Mouse (Mus musculus): ENCODE measurements around the gene Rbfox1.

Rbfox1 gene

GRCm38 (mm10) chr16:6349381-6349780 lies 464.2 kb downstream of the Rbfox1 start:
- no peak for DNase-seq (ENCODE audit: low spot score)

- no peak for DNase-seq (ENCODE audit: low spot score)
Measured at GRCm38 (mm10) chr16:6350256-6350655, 465.1 kb downstream of the Rbfox1 start.

GRCm38 (mm10) chr16:6353191-6353590 lies 468.0 kb downstream of the Rbfox1 start:
- DNase-seq (ENCODE audit: low spot score): no peak

- no peak for DNase-seq (ENCODE audit: low spot score)
Measured at GRCm38 (mm10) chr16:6356931-6357330, 471.8 kb downstream of the Rbfox1 start.

- no peak for DNase-seq (ENCODE audit: low spot score)
Measured at GRCm38 (mm10) chr16:6365793-6366192, 480.6 kb downstream of the Rbfox1 start.

- DNase-seq (ENCODE audit: low spot score): no peak
Measured at GRCm38 (mm10) chr16:6366649-6367048, 481.5 kb downstream of the Rbfox1 start.

- DNase-seq (ENCODE audit: low spot score): no peak
Measured at GRCm38 (mm10) chr16:6380924-6381323, 495.8 kb downstream of the Rbfox1 start.

GRCm38 (mm10) chr16:6381572-6381971 lies 496.4 kb downstream of the Rbfox1 start:
- DNase-seq (ENCODE audit: low spot score): no peak

- no peak for DNase-seq (ENCODE audit: low spot score)
Measured at GRCm38 (mm10) chr16:6382712-6383111, 497.6 kb downstream of the Rbfox1 start.

GRCm38 (mm10) chr16:6390278-6390930 lies 505.2 kb downstream of the Rbfox1 start:
- no peak for DNase-seq (ENCODE audit: low spot score)

GRCm38 (mm10) chr16:6396676-6397409 lies 511.7 kb downstream of the Rbfox1 start:
- no peak for DNase-seq (ENCODE audit: low spot score)

GRCm38 (mm10) chr16:6397635-6398034 lies 512.5 kb downstream of the Rbfox1 start:
- DNase-seq (ENCODE audit: low spot score): no peak

GRCm38 (mm10) chr16:6402816-6403215 lies 517.7 kb downstream of the Rbfox1 start:
- no peak for DNase-seq (ENCODE audit: low spot score)

- DNase-seq (ENCODE audit: low spot score): no peak
Measured at GRCm38 (mm10) chr16:6414846-6415245, 529.7 kb downstream of the Rbfox1 start.

GRCm38 (mm10) chr16:6421623-6422145 lies 536.5 kb downstream of the Rbfox1 start:
- no peak for DNase-seq (ENCODE audit: low spot score)

GRCm38 (mm10) chr16:6423878-6424409 lies 538.8 kb downstream of the Rbfox1 start:
- DNase-seq (ENCODE audit: low spot score): no peak

GRCm38 (mm10) chr16:6424738-6425137 lies 539.6 kb downstream of the Rbfox1 start:
- no peak for DNase-seq (ENCODE audit: low spot score)

GRCm38 (mm10) chr16:6427292-6428281 lies 542.4 kb downstream of the Rbfox1 start:
- no peak for DNase-seq (ENCODE audit: low spot score)

- no peak for DNase-seq (ENCODE audit: low spot score)
Measured at GRCm38 (mm10) chr16:6430981-6431380, 545.8 kb downstream of the Rbfox1 start.

- DNase-seq (ENCODE audit: low spot score): no peak
Measured at GRCm38 (mm10) chr16:6436445-6436844, 551.3 kb downstream of the Rbfox1 start.

GRCm38 (mm10) chr16:6448250-6448649 lies 563.1 kb downstream of the Rbfox1 start:
- no peak for DNase-seq (ENCODE audit: low spot score)

GRCm38 (mm10) chr16:6455349-6455748 lies 570.2 kb downstream of the Rbfox1 start:
- DNase-seq (ENCODE audit: low spot score): no peak

All from yolk sac, embryonic 10.5 days (tissue).